8 mouse cellular contexts compared by ENCODE assay signal in genomic region chr8:93662219-93662618, GRCm38 (mm10).
A peak's percentile ranks its signal among the peaks of the same experiment; 100 is the strongest.
DNase-seq lines count a peak whose midpoint lies in the region; ATAC-seq and TF ChIP-seq lines count a peak whose summit lies in the region.

No protein-coding gene starts in this region.

- no peaks in the 10 kb centered on the region for H3K9me3 ChIP-seq in lung, postnatal 0 days (ENCODE audit: low read length)
- no peaks in the 10 kb centered on the region for H3K9me3 ChIP-seq in hindbrain, embryonic 16.5 days (ENCODE audit: control insufficient read depth, low read length)
- no peaks in the 10 kb centered on the region for H3K9me3 ChIP-seq in limb, embryonic 15.5 days
- H3K9me3 ChIP-seq in stomach, postnatal 0 days (ENCODE audit: control insufficient read depth, low read length), result no peaks in the 10 kb centered on the region

- intact Hi-C loops in left cerebral cortex, postnatal 14 days (cut with DNase I), result loop anchor here (5.0 kb wide), 1 partner anchor 270 kb away; no protein-coding TSS in a partner anchor

- H3K4me1 ChIP-seq in lung, postnatal 0 days (ENCODE audit: insufficient read depth, low read depth, low read length), result no peaks in the 10 kb centered on the region
- H3K4me1 ChIP-seq in hindbrain, embryonic 16.5 days (ENCODE audit: control insufficient read depth, insufficient read depth, low read depth, low read length), result no peaks in the 10 kb centered on the region
- peaks cover 3% of the 10 kb centered on the region; the same call in 1 of the 2 replicates for H3K4me1 ChIP-seq in limb, embryonic 15.5 days
- no peaks in the 10 kb centered on the region for H3K4me1 ChIP-seq in stomach, postnatal 0 days (replicated peaks; ENCODE audit: control insufficient read depth, insufficient read depth)

- peak overlapping the region; percentile 42; the same call in 1 of the 2 replicates for H3K4me2 ChIP-seq in lung, postnatal 0 days (replicated peaks; ENCODE audit: low read depth, low read length)
- peak overlapping the region; percentile 56 for H3K4me2 ChIP-seq in hindbrain, embryonic 16.5 days (ENCODE audit: low read length)
- H3K4me2 ChIP-seq in limb, embryonic 15.5 days, result peak overlapping the region; percentile 45
- peak overlapping the region; percentile 46 for H3K4me2 ChIP-seq in stomach, postnatal 0 days (replicated peaks; ENCODE audit: low read depth)

- 50% methylated on average over 5 of the region's 5 CpGs for WGBS in lung, postnatal 0 days
- WGBS in hindbrain, embryonic 16.5 days, result 68% methylated on average over 5 of the region's 5 CpGs
- WGBS in limb, embryonic 15.5 days, result 61% methylated on average over 5 of the region's 5 CpGs
- 52% methylated on average over 5 of the region's 5 CpGs for WGBS in stomach, postnatal 0 days

- no peak for DNase-seq in lung, postnatal 0 days (ENCODE audit: low spot score)
- DNase-seq in lung, postnatal 4 days, result no peak
- peak; percentile 22 for DNase-seq in stomach, postnatal 0 days (ENCODE audit: low spot score)
- no peak for DNase-seq in adipocyte (ENCODE audit: low spot score)
- no peak for DNase-seq in left cerebral cortex, postnatal 14 days (ENCODE audit: low spot score in 2 of 2)
- no peak for DNase-seq in left cerebral cortex, adult 9 months (ENCODE audit: low spot score in 2 of 2)

- ATAC-seq in lung, postnatal 0 days, result no peak
- no peak; the same call in 1 of the 2 replicates for ATAC-seq in hindbrain, embryonic 16.5 days
- no peak for ATAC-seq in limb, embryonic 15.5 days (ENCODE audit: insufficient number of reproducible peaks, low FRiP score, low TSS enrichment, low read depth)
- ATAC-seq in stomach, postnatal 0 days (ENCODE audit: low FRiP score, low TSS enrichment), result peak; percentile 58

- TF ChIP-seq CTCF in lung, postnatal 0 days (IDR thresholded peaks at IDR 0.05), result no peak
- TF ChIP-seq CTCF in stomach, postnatal 0 days (IDR thresholded peaks at IDR 0.05; ENCODE audit: low read depth), result no peak

- no peak for TF ChIP-seq EP300 in lung, postnatal 0 days (IDR thresholded peaks at IDR 0.05)
- no peak for TF ChIP-seq EP300 in stomach, postnatal 0 days (optimal IDR thresholded peaks at IDR 0.05)

- no peak overlapping the region for H3K27ac ChIP-seq in lung, postnatal 0 days (ENCODE audit: low read length)
- no peak overlapping the region for H3K27ac ChIP-seq in hindbrain, embryonic 16.5 days (ENCODE audit: low read depth, low read length)
- H3K27ac ChIP-seq in limb, embryonic 15.5 days, result no peak overlapping the region
- no peak overlapping the region for H3K27ac ChIP-seq in stomach, postnatal 0 days (replicated peaks)

- no peaks in the 10 kb centered on the region for H3K27me3 ChIP-seq in lung, postnatal 0 days (replicated peaks; ENCODE audit: insufficient read depth, low read length)
- H3K27me3 ChIP-seq in hindbrain, embryonic 16.5 days (replicated peaks; ENCODE audit: control insufficient read depth, insufficient read depth, low read length), result no peaks in the 10 kb centered on the region
- H3K27me3 ChIP-seq in limb, embryonic 15.5 days, result no peaks in the 10 kb centered on the region
- no peaks in the 10 kb centered on the region for H3K27me3 ChIP-seq in stomach, postnatal 0 days (ENCODE audit: control insufficient read depth, insufficient read depth, low read length)

- H3K9ac ChIP-seq in lung, postnatal 0 days (replicated peaks; ENCODE audit: low read depth), result no peak overlapping the region
- no peak overlapping the region; the same call in 1 of the 2 replicates for H3K9ac ChIP-seq in hindbrain, embryonic 16.5 days (ENCODE audit: low read depth, low read length)
- H3K9ac ChIP-seq in limb, embryonic 15.5 days, result no peak overlapping the region
- no peak overlapping the region for H3K9ac ChIP-seq in stomach, postnatal 0 days (ENCODE audit: low read length)

- no peak overlapping the region for H3K4me3 ChIP-seq in lung, postnatal 0 days (ENCODE audit: low read depth, low read length)
- peak overlapping the region; percentile 28 for H3K4me3 ChIP-seq in hindbrain, embryonic 16.5 days (ENCODE audit: low read length)
- peak overlapping the region; percentile 26; the same call in 1 of the 2 replicates for H3K4me3 ChIP-seq in limb, embryonic 15.5 days
- peak overlapping the region; percentile 6; the same call in 1 of the 2 replicates for H3K4me3 ChIP-seq in stomach, postnatal 0 days (ENCODE audit: low read depth, low read length)

- no peaks in the 10 kb centered on the region for H3K36me3 ChIP-seq in lung, postnatal 0 days (ENCODE audit: insufficient read depth, low read length)
- no peaks in the 10 kb centered on the region for H3K36me3 ChIP-seq in hindbrain, embryonic 16.5 days (ENCODE audit: control insufficient read depth, insufficient read depth, low read length)
- no peaks in the 10 kb centered on the region for H3K36me3 ChIP-seq in limb, embryonic 15.5 days
- H3K36me3 ChIP-seq in stomach, postnatal 0 days (ENCODE audit: control insufficient read depth, insufficient read depth, low read length), result no peaks in the 10 kb centered on the region
